Mouse (Mus musculus) ES-E14 (cell line): ENCODE measurements around the gene Spata13. TPM values are rescaled to one million over a fixed set of nuclear protein-coding genes. Genes with fewer than 3 reads are reported as not detected.

Experiments
- DNase-seq: peaks from one replicate; pipeline ENCODE4 v3.0.0-alpha.2; 2013; ENCODE audit warnings: low read depth, low spot score
- H3K27ac ChIP-seq: 2 replicates; pipeline ENCODE4 v1.5.1; 2012; ENCODE audit warnings: low read depth, mild to moderate bottlenecking, low read length, moderate library complexity, mixed read lengths; ENCODE audit not compliant: poor library complexity, insufficient read depth, severe bottlenecking
- H3K36me3 ChIP-seq: 2 replicates; pipeline ENCODE4 v1.6.1; 2012; ENCODE audit warnings: mild to moderate bottlenecking, low read length, moderate library complexity, mixed read lengths; ENCODE audit not compliant: control insufficient read depth, poor library complexity, insufficient read depth, severe bottlenecking
- H3K4me1 ChIP-seq, 2 experiments: fragments of 150-350 bp in 1 of 2; sonication (generic) in 1 of 2; 2 replicates each; pipeline ENCODE4 v1.6.1; 2012; ENCODE audit warnings: low read length in 2 of 2, mild to moderate bottlenecking in 1 of 2, mixed read lengths in 1 of 2; ENCODE audit not compliant: control insufficient read depth in 2 of 2, insufficient read depth in 2 of 2, poor library complexity in 1 of 2
- H3K4me3 ChIP-seq, 2 experiments: fragments of 150-350 bp in 1 of 2; sonication (generic) in 1 of 2; 2 replicates each; pipeline ENCODE4 v1.5.1; 2012; ENCODE audit warnings: low read length in 2 of 2, low read depth in 1 of 2, mild to moderate bottlenecking in 1 of 2, mixed read lengths in 1 of 2; ENCODE audit not compliant: insufficient read depth in 1 of 2, poor library complexity in 1 of 2, severe bottlenecking in 1 of 2
- H3K9ac ChIP-seq: 2 replicates; pipeline ENCODE4 v1.6.1; 2012; ENCODE audit warnings: low read depth, mild to moderate bottlenecking, low read length, mixed read lengths; ENCODE audit not compliant: poor library complexity, insufficient read depth, severe bottlenecking
- H3K9me3 ChIP-seq: fragments of 150-350 bp; sonication (generic); 2 replicates; pipeline ENCODE4 v1.6.1; 2012; ENCODE audit warnings: low read depth, mild to moderate bottlenecking, low read length; ENCODE audit not compliant: control insufficient read depth, insufficient read depth
- CHD2 ChIP-seq: IDR thresholded peaks from 2 replicates; pipeline ENCODE4 v1.6.1; 2014; ENCODE audit warnings: mild to moderate bottlenecking, low read depth, low read length, inconsistent platforms
- HCFC1 ChIP-seq: IDR thresholded peaks from 2 replicates; pipeline ENCODE4 v1.6.1; 2012; ENCODE audit warnings: low read length, inconsistent platforms, borderline replicate concordance; ENCODE audit not compliant: insufficient read depth
- MAFK ChIP-seq: IDR thresholded peaks from 2 replicates; pipeline ENCODE4 v1.6.1; 2014; ENCODE audit warnings: mild to moderate bottlenecking, low read depth, low read length, inconsistent platforms; ENCODE audit not compliant: insufficient read depth
- ZC3H11A ChIP-seq: IDR thresholded peaks from 2 replicates; pipeline ENCODE4 v1.6.1; 2012; ENCODE audit warnings: low read depth, mild to moderate bottlenecking, inconsistent platforms, low read length, borderline replicate concordance
- ZNF384 ChIP-seq: IDR thresholded peaks from 2 replicates; pipeline ENCODE4 v1.6.1; 2012; ENCODE audit warnings: low read depth, low read length, inconsistent platforms
- in situ Hi-C, 2 experiments: fragments of 600-800 bp; cut with MboI; formaldehyde crosslinking; loops; one replicate each; pipeline ENCODE4 v1.15.1; 2025; ENCODE audit warnings: low sequenced_read_pairs in 2 of 2, inconsistent platforms in 1 of 2; ENCODE audit not compliant: unreplicated experiment in 2 of 2
- total RNA-seq: library from RNA; depleted of rRNA; stranded (reverse); fragments of 300-350 nt; gene quantifications from 2 replicates; pipeline ENCODE4 v1.2.3, GENCODE M21; 2012

The Spata13 gene
- total RNA-seq, 1 experiment, result 14.9 TPM

DNA sequence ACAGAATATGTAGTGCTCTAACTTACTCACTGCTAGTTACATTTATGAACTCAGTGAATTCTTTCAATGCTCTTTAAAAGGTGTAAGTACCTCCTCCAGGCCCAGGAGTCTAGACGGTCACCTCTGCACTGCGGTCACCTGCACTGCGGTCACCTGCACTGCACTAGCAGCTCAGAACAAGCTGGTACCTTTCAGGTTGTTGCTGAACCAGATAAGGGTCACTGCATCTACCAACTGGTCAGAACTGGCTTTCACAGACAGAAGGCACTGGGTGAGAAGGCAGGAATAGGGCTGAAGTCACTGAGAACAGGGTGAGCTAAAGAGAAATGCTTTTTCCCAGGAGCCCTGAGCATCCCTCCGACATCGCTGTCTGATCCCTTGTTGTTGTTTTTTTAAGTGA, 120.9 kb downstream of the Spata13 start:
- no peak overlapping the region for H3K9ac ChIP-seq
- no peak overlapping the region for H3K4me3 ChIP-seq
- H3K27ac ChIP-seq, result no peak overlapping the region
- H3K36me3 ChIP-seq, result peaks cover 38% of the 10 kb centered on the region
- TF ChIP-seq ZNF384, result no peak
- no peak for TF ChIP-seq MAFK
- TF ChIP-seq HCFC1, result no peak
- no peak for TF ChIP-seq CHD2
- TF ChIP-seq ZC3H11A, result no peak
- DNase-seq, result no peak
- in situ Hi-C loops, result no loop called here
- no peaks in the 10 kb centered on the region for H3K9me3 ChIP-seq
- H3K4me1 ChIP-seq, result peaks cover 0 to 5% of the 10 kb centered on the region in 2 experiments; a peak in 2 of 4 replicates

DNA sequence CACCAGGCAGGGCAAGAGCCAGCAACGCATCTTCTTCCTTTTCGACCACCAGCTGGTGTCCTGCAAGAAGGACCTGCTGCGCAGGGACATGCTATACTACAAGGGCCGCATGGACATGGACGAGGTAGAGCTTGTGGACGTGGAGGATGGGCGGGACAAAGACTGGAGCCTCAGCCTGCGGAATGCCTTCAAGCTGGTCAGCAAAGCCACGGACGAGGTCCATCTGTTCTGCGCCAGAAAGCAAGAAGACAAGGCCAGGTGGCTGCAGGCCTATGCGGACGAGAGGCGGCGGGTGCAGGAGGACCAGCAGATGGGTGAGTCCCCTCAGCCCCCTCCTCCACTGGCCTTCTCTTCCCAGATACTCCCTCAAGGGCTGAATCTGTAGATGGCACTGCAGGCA, 122.5 kb downstream of the Spata13 start:
- H3K27ac ChIP-seq, result no peak overlapping the region
- H3K36me3 ChIP-seq, result peaks cover 38% of the 10 kb centered on the region
- no peaks in the 10 kb centered on the region for H3K9me3 ChIP-seq
- peaks cover 0 to 7% of the 10 kb centered on the region in 2 experiments; a peak in 2 of 4 replicates for H3K4me1 ChIP-seq
- DNase-seq, result no peak
- H3K9ac ChIP-seq, result no peak overlapping the region
- H3K4me3 ChIP-seq, result no peak overlapping the region
- in situ Hi-C loops, result no loop called here
- no peak for TF ChIP-seq MAFK
- TF ChIP-seq HCFC1, result no peak
- no peak for TF ChIP-seq CHD2
- TF ChIP-seq ZNF384, result no peak
- TF ChIP-seq ZC3H11A, result no peak

DNA sequence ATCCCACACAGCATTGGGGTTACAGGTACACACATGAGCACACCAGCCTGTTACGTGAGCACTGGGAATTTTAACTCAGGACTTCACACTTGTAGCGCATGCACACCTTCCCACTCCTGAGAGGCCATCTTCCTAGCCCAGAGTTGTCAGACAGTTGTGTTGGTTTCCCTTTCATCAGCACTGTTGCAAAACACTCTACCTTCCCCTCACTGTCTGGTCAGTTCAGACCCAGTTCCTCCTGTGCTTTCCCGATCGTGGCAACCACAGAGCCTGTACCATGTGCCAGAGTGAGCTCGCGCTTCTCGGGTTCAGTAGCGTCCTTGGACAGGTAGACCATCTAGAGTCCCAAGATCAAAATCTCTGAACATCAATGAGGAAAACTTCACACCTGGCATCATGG, 123.5 kb downstream of the Spata13 start:
- DNase-seq, result no peak
- peaks cover 0 to 14% of the 10 kb centered on the region in 2 experiments; a peak in 2 of 4 replicates for H3K4me1 ChIP-seq
- in situ Hi-C loops, result no loop called here
- TF ChIP-seq HCFC1 (no peak), ZNF384 (no peak), ZC3H11A (no peak), MAFK (no peak), CHD2 (no peak)
- no peaks in the 10 kb centered on the region for H3K9me3 ChIP-seq
- H3K27ac ChIP-seq, result no peak overlapping the region
- H3K36me3 ChIP-seq, result peaks cover 42% of the 10 kb centered on the region
- no peak overlapping the region for H3K4me3 ChIP-seq
- H3K9ac ChIP-seq, result no peak overlapping the region

DNA sequence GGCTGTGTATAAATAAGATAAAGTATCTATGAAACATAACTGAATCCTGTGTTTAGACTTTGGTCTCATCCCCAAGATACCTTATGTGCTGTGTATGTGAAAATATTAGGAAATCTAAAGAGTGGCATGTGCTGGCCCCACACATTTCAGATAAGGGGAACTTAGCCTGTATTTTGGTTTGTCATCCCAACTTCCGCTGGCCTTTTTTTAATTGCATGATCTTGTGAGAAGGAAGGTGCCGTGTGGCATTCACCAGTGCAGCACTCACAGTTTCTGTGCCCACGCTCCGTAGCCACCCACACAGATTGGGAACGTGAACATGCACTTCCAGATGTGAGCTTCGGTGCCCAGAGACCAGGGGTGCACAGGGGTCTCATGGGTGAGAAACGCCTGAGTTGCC, 123.9 kb downstream of the Spata13 start:
- Histone ChIP-seq H3K4me3 (no peak overlapping the region), H3K36me3 (peaks cover 43% of the 10 kb centered on the region), H3K9me3 (no peaks in the 10 kb centered on the region), H3K9ac (no peak overlapping the region), H3K4me1 (peaks cover 0 to 15% of the 10 kb centered on the region in 2 experiments; a peak in 2 of 4 replicates), H3K27ac (no peak overlapping the region)
- in situ Hi-C loops, result no loop called here
- TF ChIP-seq ZNF384 (no peak), CHD2 (no peak), MAFK (no peak), HCFC1 (no peak), ZC3H11A (no peak)
- DNase-seq, result no peak

DNA sequence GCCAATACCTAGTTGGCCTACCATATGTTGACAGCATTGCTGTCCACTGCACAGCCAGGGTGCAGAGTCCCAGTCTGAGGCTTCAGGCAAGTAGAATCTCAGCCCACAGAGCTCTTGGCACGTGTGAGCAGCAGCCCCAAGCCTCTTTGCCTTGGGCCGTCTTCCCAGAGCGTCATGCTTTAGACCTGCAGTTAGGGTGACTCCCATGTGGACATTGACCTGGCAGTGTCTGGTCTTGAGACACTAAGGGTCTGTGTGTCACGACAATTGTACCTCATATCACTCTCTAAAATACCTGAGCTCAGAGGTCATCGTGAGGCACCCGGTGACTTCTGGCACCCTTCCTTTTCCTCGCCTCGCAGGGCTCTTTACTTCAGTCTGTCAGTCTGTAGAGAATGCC, 125.3 kb downstream of the Spata13 start:
- peaks cover 5 to 18% of the 10 kb centered on the region in 2 experiments for H3K4me1 ChIP-seq
- no peak for TF ChIP-seq ZNF384
- TF ChIP-seq ZC3H11A, result no peak
- no peak overlapping the region for H3K4me3 ChIP-seq
- peaks cover 41% of the 10 kb centered on the region for H3K36me3 ChIP-seq
- in situ Hi-C loops, result no loop called here
- H3K9ac ChIP-seq, result no peak overlapping the region
- H3K9me3 ChIP-seq, result no peaks in the 10 kb centered on the region
- H3K27ac ChIP-seq, result no peak overlapping the region
- DNase-seq, result no peak
